Comparison of ENCODE assay signal across 16 mouse cellular contexts in genomic region chr13:35614832-35615479, GRCm38 (mm10). TPM values are rescaled to one million over a fixed set of nuclear protein-coding genes. Genes with fewer than 3 reads are reported as not detected.
DNase-seq lines count a peak whose midpoint lies in the region; ATAC-seq and TF ChIP-seq lines count a peak whose summit lies in the region.
"Had no signal": no experiment of that assay in that cellular context is flagged by ENCODE, and none has a peak within 500 bp of the region (broad histone marks: within the 10 kb centered on the region; RNA-seq: fewer than 3 reads in every experiment).

No protein-coding gene starts in this region.

- TF ChIP-seq POLR2A in MEL (IDR thresholded peaks at IDR 0.05; ENCODE audit: control insufficient read depth in 1 of 2, insufficient read depth in 1 of 2, low read depth in 1 of 2, low read length in 2 of 2, poor library complexity in 1 of 2): peak in 1 of 2 experiments; percentile 28; a peak in 1 of 4 replicates

- no peak overlapping the region for H3K4me2 ChIP-seq in heart, embryonic 11.5 days
- H3K4me2 ChIP-seq: forebrain, embryonic 15.5 days; hindbrain, embryonic 15.5 days had no signal

- TF ChIP-seq RAD21 in MEL (IDR thresholded peaks at IDR 0.05; ENCODE audit: low read depth, low read length): no peak

- no peak for TF ChIP-seq CTCF in MEL (IDR thresholded peaks at IDR 0.05 in 2 of 3, conservative IDR thresholded peaks at IDR 0.05 in 1 of 3; ENCODE audit: control insufficient read depth in 1 of 3, insufficient read depth in 1 of 3, low read depth in 2 of 3, low read length in 3 of 3, poor library complexity in 1 of 3, severe bottlenecking in 1 of 3)

- peak; percentile 98 to 99 for TF ChIP-seq EP300 in MEL (IDR thresholded peaks at IDR 0.05; ENCODE audit: low read depth in 1 of 2, low read length in 2 of 2)

- intact Hi-C loops in heart, postnatal 25 days (cut with DNase I): no loop called here

- no peaks in the 10 kb centered on the region for H3K27me3 ChIP-seq in heart, embryonic 11.5 days (ENCODE audit: control insufficient read depth, insufficient read depth, low read length)
- no peaks in the 10 kb centered on the region for H3K27me3 ChIP-seq in MEL (ENCODE audit: control insufficient read depth in 1 of 2, insufficient read depth in 2 of 2, low read length in 2 of 2)
- H3K27me3 ChIP-seq in limb, embryonic 10.5 days (ENCODE audit: low read depth, poor library complexity, severe bottlenecking): no peaks in the 10 kb centered on the region
- H3K27me3 ChIP-seq: forebrain, embryonic 15.5 days; hindbrain, embryonic 15.5 days; Patski had no signal

- H3K4me1 ChIP-seq in heart, embryonic 11.5 days (ENCODE audit: control insufficient read depth, insufficient read depth, low read length): no peaks in the 10 kb centered on the region
- peaks cover 25 to 54% of the 10 kb centered on the region in 2 experiments for H3K4me1 ChIP-seq in MEL (ENCODE audit: control insufficient read depth in 1 of 2, insufficient read depth in 2 of 2, low read length in 2 of 2)
- H3K4me1 ChIP-seq in limb, embryonic 10.5 days: no peaks in the 10 kb centered on the region
- H3K4me1 ChIP-seq: forebrain, embryonic 15.5 days; hindbrain, embryonic 15.5 days had no signal

- H3K79me2 ChIP-seq in MEL (ENCODE audit: control insufficient read depth, insufficient read depth, low read length, poor library complexity): no peaks in the 10 kb centered on the region

- ATAC-seq in heart, embryonic 11.5 days (replicated peaks; ENCODE audit: insufficient number of reproducible peaks, low FRiP score, low TSS enrichment): peak; percentile 75
- peak; percentile 73 for ATAC-seq in granulocyte monocyte progenitor cell, adult 5-6 weeks (replicated peaks; ENCODE audit: poor library complexity, severe bottlenecking)
- peak; percentile 97 for ATAC-seq in megakaryocyte progenitor cell, adult 5-6 weeks (replicated peaks; ENCODE audit: poor library complexity)
- ATAC-seq: forebrain, embryonic 15.5 days; Patski had no signal

- H3K36me3 ChIP-seq in heart, embryonic 11.5 days (ENCODE audit: control insufficient read depth, insufficient read depth, low read length): no peaks in the 10 kb centered on the region
- peaks cover 0 to 61% of the 10 kb centered on the region in 2 experiments; a peak in 2 of 4 replicates for H3K36me3 ChIP-seq in MEL (ENCODE audit: control insufficient read depth in 1 of 2, insufficient read depth in 2 of 2, low read length in 2 of 2)
- H3K36me3 ChIP-seq in limb, embryonic 10.5 days: no peaks in the 10 kb centered on the region
- H3K36me3 ChIP-seq: forebrain, embryonic 15.5 days; hindbrain, embryonic 15.5 days had no signal

- no peak overlapping the region for H3K27ac ChIP-seq in heart, embryonic 11.5 days (ENCODE audit: low read depth, low read length)
- peak overlapping the region; percentile 95 for H3K27ac ChIP-seq in MEL (ENCODE audit: control insufficient read depth, low read depth, low read length)
- no peak overlapping the region for H3K27ac ChIP-seq in limb, embryonic 10.5 days
- H3K27ac ChIP-seq: forebrain, embryonic 15.5 days; hindbrain, embryonic 15.5 days had no signal

- WGBS in heart, embryonic 11.5 days (ENCODE audit: insufficient replicate concordance): 61% methylated on average over 4 of the region's 4 CpGs
- 86% methylated on average over 4 of the region's 4 CpGs for WGBS in limb, embryonic 10.5 days

- no peak overlapping the region for H3K4me3 ChIP-seq in heart, embryonic 11.5 days (ENCODE audit: low read depth, low read length)
- no peak overlapping the region for H3K4me3 ChIP-seq in MEL (ENCODE audit: control insufficient read depth in 1 of 2, insufficient read depth in 1 of 2, low read depth in 2 of 2, low read length in 2 of 2)
- no peak overlapping the region for H3K4me3 ChIP-seq in limb, embryonic 10.5 days
- H3K4me3 ChIP-seq: forebrain, embryonic 15.5 days; hindbrain, embryonic 15.5 days had no signal

- DNase-seq in heart, postnatal 25 days (ENCODE audit: low spot score): no peak
- peak; percentile 96 for DNase-seq in MEL (ENCODE audit: low read depth, low spot score)
- DNase-seq in left cerebral cortex, adult 18-20 months (ENCODE audit: low spot score in 2 of 2): no peak
- DNase-seq in limb, embryonic 10.5 days (ENCODE audit: low spot score): no peak
- DNase-seq in adrenal gland, adult 8-10 months: no peak
- DNase-seq: adrenal gland, postnatal 10 days; cerebellum, adult 8-10 months; gastrocnemius, postnatal 10 days; kidney, postnatal 10 days; thymus, postnatal 25 days had no signal

- H3K9me3 ChIP-seq in heart, embryonic 11.5 days (replicated peaks; ENCODE audit: control insufficient read depth, low read length): no peaks in the 10 kb centered on the region
- H3K9me3 ChIP-seq in MEL (replicated peaks; ENCODE audit: insufficient read depth, low read length): no peaks in the 10 kb centered on the region
- H3K9me3 ChIP-seq in limb, embryonic 10.5 days (replicated peaks): no peaks in the 10 kb centered on the region
- H3K9me3 ChIP-seq: forebrain, embryonic 15.5 days; hindbrain, embryonic 15.5 days had no signal

- H3K9ac ChIP-seq in heart, embryonic 11.5 days (ENCODE audit: low read depth, low read length): no peak overlapping the region
- H3K9ac ChIP-seq in MEL (ENCODE audit: control insufficient read depth, low read depth, low read length, poor library complexity, severe bottlenecking): peak overlapping the region; percentile 44; the same call in 1 of the 2 replicates
- H3K9ac ChIP-seq: forebrain, embryonic 15.5 days; hindbrain, embryonic 15.5 days had no signal

TF ChIP-seq in MEL, 35 proteins besides CTCF, POLR2A, EP300 and RAD21 (continues in another document):
- TF ChIP-seq NRF1 (IDR thresholded peaks at IDR 0.05; ENCODE audit: insufficient read depth, low read depth, low read length, poor library complexity, severe bottlenecking) (no peak), E2F4 (IDR thresholded peaks at IDR 0.05; ENCODE audit: borderline replicate concordance, low read depth, low read length) (no peak), GATA1 (IDR thresholded peaks at IDR 0.05; ENCODE audit: low read depth, low read length) (peak; percentile 98), SMC3 (IDR thresholded peaks at IDR 0.05; ENCODE audit: low read depth, low read length) (no peak), MAZ (IDR thresholded peaks at IDR 0.05; ENCODE audit: low read depth, low read length) (peak; percentile 88), MYB (IDR thresholded peaks at IDR 0.05; ENCODE audit: low read depth, low read length) (peak; percentile 87; the same call in 1 of the 2 replicates), TAL1 (IDR thresholded peaks at IDR 0.05; ENCODE audit: low read length) (peak; percentile 98), CHD2 (IDR thresholded peaks at IDR 0.05; ENCODE audit: low read length) (no peak), USF1 (IDR thresholded peaks at IDR 0.05; ENCODE audit: low read depth, low read length) (no peak), JUND (IDR thresholded peaks at IDR 0.05; ENCODE audit: low read depth, low read length) (no peak), NELFE (IDR thresholded peaks at IDR 0.05; ENCODE audit: low read depth, low read length) (no peak), CHD1 (IDR thresholded peaks at IDR 0.05; ENCODE audit: low read depth, low read length) (no peak), ZNF384 (IDR thresholded peaks at IDR 0.05; ENCODE audit: low read depth, low read length) (no peak), HCFC1 (IDR thresholded peaks at IDR 0.05; ENCODE audit: low read depth, low read length) (no peak), USF2 (IDR thresholded peaks at IDR 0.05; ENCODE audit: borderline replicate concordance in 1 of 2, insufficient read depth in 1 of 2, low read depth in 1 of 2, low read length in 2 of 2) (no peak), GABPA (IDR thresholded peaks at IDR 0.05; ENCODE audit: low read depth, low read length) (no peak), KAT2A (conservative IDR thresholded peaks at IDR 0.05; ENCODE audit: low read depth, low read length) (no peak), MYC (IDR thresholded peaks at IDR 0.05; ENCODE audit: low read depth, low read length) (peak; percentile 50; the same call in 1 of the 2 replicates), MAX (IDR thresholded peaks at IDR 0.05; ENCODE audit: low read length) (no peak), TBP (IDR thresholded peaks at IDR 0.05; ENCODE audit: low read depth, low read length) (peak; percentile 67), TCF12 (IDR thresholded peaks at IDR 0.05; ENCODE audit: low read depth, low read length) (peak; percentile 97), RCOR1 (IDR thresholded peaks at IDR 0.05; ENCODE audit: low read depth, low read length) (peak; percentile 55), ZMIZ1 (IDR thresholded peaks at IDR 0.05; ENCODE audit: low read depth, low read length) (no peak), POLR2AphosphoS5 (IDR thresholded peaks at IDR 0.05; ENCODE audit: borderline replicate concordance, low read depth, low read length) (no peak), UBTF (IDR thresholded peaks at IDR 0.05; ENCODE audit: borderline replicate concordance, insufficient read depth, low read depth, low read length) (no peak), POLR2AphosphoS2 (IDR thresholded peaks at IDR 0.05; ENCODE audit: low read length) (no peak), MXI1 (IDR thresholded peaks at IDR 0.05; ENCODE audit: low read depth, low read length) (no peak), ZC3H11A (IDR thresholded peaks at IDR 0.05; ENCODE audit: low read depth, low read length) (no peak), ZKSCAN1 (IDR thresholded peaks at IDR 0.05; ENCODE audit: low read depth, low read length) (no peak), MAFK (IDR thresholded peaks at IDR 0.05; ENCODE audit: borderline replicate concordance, low read depth, low read length) (no peak), BHLHE40 (IDR thresholded peaks at IDR 0.05; ENCODE audit: borderline replicate concordance, low read depth, low read length) (no peak)

RNA-seq across cellular contexts. Expression of gene Cdyl, which starts 44.7 kb away (rescaled TPM):
- 14.9 and 15.6 TPM in 2 replicates for polyA plus RNA-seq in heart, embryonic 11.5 days (2014; fragmentation: Nextera tagmentation; extraction: Ambion mirVana)
- 10 to 100 TPM; 10.7 to 10.8 TPM for total RNA-seq in heart, postnatal 25 days (2021)
- total RNA-seq in MEL (2012; rRNA removed): 8.9 and 11.4 TPM in 2 replicates
- 10 to 100 TPM in 1 of 2 experiments, not detected in 1; 32.2 TPM for polyA plus RNA-seq in MEL (2012; ENCODE audit: insufficient read depth in 1 of 2, insufficient read length in 2 of 2, low read depth in 1 of 2, low replicate concordance in 2 of 2, missing spikeins in 1 of 2)
- 7.1 and 11.6 TPM in 2 replicates for total RNA-seq in granulocyte monocyte progenitor cell, adult 5-6 weeks (2014; fragmentation: Nextera tagmentation)
- 12.2 and 15.9 TPM in 2 replicates for total RNA-seq in granulocyte monocyte progenitor cell, adult 5-6 weeks (2017)
- 13.5 and 13.9 TPM in 2 replicates for total RNA-seq in megakaryocyte progenitor cell, adult 5-6 weeks (2015)
- total RNA-seq in megakaryocyte progenitor cell, adult 5-6 weeks (2017): 12.3 and 13.5 TPM in 2 replicates
- 10 to 100 TPM; 55.6 to 63.4 TPM for total RNA-seq in left cerebral cortex, adult 18-20 months (2021)
- polyA plus RNA-seq in limb, embryonic 10.5 days (2016; fragmentation: Nextera tagmentation; extraction: Ambion mirVana): 14.3 and 14.7 TPM in 2 replicates
- 10 to 100 TPM; 17.2 to 24.1 (median 21.4) TPM for total RNA-seq in adrenal gland, adult 8-10 months (2022)
